Mouse (Mus musculus) ovary, adult 18-20 months (tissue): ENCODE measurements around the gene Afap1l2.

Source experiments
- DNase-seq: peaks from one replicate; pipeline ENCODE4 v3.0.0; 2022; ENCODE audit warnings: low spot score, mixed read lengths

Afap1l2 gene

DNA sequence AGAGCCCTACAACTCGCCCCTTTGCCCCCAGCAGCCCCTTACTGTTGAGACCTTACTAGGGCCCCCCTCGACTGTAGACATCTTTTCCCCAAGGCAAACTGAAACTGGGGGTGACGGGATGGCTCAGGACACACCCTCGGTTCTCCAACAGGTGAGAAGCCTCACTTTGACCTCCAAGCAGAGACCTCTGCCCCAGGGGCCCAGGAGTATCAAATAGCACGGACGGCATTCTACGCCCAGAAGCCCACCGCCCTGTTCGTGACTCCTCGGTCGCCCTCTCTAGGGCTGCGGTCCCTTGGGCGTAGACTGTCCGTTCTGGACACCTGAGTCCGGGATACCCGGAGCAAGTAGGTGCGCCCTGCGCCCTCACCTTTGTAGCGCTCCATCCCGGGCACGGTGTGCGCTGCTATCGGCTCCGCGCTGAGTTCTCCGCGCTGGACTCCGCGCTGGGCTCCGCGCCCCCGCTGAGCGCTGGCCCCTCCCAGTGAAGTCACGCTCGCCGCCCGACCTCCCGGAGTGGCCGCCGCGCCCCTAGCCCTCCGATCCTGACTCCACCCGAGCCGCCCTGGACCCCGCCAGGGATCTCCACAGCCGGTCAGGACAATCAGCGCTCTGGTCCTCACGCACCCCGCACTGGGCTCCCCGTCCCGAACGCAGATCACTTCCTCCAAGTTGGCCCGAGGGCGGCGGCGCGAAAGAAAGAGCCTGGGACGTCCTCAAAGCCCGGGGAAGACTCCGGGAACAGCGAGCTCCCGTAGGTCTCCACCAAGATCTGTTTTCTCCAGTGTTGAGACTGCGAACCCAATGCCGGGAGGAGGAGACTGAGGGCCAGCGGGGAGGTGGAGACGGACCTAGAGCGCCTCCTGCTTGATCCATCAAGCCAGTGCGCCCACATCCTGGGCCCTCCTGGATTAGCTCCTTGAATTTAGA lies at the start of gene Afap1l2:
Gene Afap1l2, minus strand, starts transcription at position 448 of the 930 bp plus-strand sequence.
- peak; percentile 45 for DNase-seq

- DNase-seq, result no peak
These were observed 49.5 kb upstream of the Afap1l2 start for GRCm38 (mm10) chr19:57057568-57057967.

DNA sequence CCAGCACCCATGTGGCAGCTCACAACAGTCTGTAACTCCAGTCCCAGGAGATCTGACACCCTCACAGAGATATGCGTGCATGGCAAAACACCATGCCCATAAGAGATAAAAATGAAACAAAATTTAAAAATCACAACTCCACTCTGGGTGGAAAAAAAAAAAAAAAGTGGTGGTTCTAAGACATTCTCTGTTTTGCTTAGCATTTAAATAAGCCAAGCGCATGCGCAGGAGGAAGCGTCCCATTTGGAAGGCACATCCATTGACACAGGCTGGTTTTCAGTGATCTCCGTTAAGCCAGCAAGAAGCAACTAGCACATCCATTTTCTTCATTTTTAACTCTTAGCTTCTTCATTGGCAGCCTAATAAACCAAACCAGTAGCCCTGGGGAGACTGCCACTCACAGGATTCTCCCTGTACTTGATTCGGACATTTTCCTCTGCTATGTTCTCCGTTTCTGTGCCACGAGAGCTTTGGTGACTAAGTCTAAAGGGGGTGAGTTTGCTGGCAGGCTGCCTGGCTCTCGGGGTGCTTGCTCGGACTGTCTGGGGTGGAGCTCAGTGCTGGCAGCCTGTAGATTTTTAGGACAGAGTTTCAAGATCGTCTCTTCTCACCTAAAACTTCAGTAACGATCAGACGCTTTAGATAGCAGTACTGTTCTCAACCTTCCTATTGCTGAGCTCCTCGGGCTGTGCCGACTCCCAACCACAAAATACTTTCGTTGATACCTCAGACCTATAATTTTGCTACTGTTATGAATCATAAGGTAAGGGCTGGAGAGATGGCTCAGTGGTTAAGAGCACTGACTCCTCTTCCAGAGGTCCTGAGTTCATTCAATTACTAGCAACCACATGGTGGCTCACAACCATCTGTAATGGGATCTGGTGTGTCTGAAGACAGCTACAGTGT lies 47.4 kb upstream of the Afap1l2 start:
- no peak for DNase-seq

GRCm38 (mm10) chr19:57052959-57053358 lies 44.9 kb upstream of the Afap1l2 start:
- no peak for DNase-seq

DNA sequence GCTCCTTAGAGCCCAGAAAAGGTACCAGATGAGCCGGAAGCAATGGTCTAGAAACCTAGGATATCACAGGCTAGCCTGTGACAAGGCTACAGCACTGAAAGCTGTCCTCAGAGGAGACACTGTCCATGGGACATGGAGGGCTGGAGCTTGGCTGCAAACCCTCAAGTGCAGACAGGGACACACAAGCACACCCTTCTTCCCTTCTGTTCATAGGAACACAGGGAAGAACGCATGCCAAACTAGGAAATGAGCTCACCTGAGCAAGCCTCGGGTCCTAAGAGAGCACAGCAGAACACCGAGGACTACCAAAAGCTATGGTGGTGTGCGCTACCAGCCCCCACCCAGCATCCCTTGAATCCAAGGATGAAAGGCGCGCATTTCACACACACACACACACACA lies 44.0 kb upstream of the Afap1l2 start:
- DNase-seq, result no peak

- DNase-seq, result no peak
These were observed 41.6 kb upstream of the Afap1l2 start for GRCm38 (mm10) chr19:57049592-57050090.

- DNase-seq, result no peak
These were observed 39.8 kb upstream of the Afap1l2 start for GRCm38 (mm10) chr19:57047671-57048320.

GRCm38 (mm10) chr19:57039258-57039657 lies 31.2 kb upstream of the Afap1l2 start:
- DNase-seq, result no peak

DNA sequence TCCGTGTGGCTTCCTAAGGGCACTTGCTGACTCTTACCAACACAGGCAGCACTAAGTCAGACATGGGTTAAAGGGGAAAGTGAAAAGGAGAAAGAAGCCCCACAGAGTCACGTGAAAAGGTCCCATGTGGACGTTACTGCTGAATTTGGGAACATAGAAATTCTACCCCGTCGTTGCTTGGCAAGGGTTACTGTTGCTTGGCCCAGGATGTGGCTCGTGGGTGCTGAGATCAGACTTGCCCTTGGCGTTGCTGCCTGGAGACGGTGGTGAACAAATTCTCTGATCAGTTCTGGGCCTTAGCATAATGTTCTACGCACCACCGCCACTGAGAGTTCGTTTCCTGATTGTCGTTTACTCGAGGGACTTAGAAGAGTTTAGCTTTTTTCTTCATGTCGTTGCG lies 28.8 kb upstream of the Afap1l2 start:
- no peak for DNase-seq

DNA sequence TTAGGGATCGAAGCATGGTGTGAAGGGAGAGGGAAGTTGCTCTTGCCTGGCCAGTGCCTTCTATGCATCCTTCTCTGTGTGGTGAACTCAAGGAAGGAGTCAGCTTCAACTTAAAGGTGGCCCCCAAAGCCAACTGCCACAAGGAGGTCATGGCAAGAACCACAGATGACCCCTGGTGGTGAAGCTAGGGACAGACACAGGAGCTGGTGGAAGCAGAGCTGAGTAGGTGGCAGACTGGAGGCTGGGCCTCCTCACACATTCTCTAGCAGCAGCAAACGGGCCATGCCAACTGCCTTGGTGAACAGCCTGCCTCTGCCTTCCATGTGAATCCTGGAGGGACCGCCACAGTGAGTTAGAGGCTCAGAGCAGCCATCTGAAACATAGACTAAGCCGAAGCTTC lies 23.6 kb upstream of the Afap1l2 start:
- peak; percentile 37 for DNase-seq

- no peak for DNase-seq
These were observed 21.4 kb upstream of the Afap1l2 start for GRCm38 (mm10) chr19:57029461-57029860.

- DNase-seq, result no peak
These were observed 20.5 kb upstream of the Afap1l2 start for GRCm38 (mm10) chr19:57028327-57029179.

DNA sequence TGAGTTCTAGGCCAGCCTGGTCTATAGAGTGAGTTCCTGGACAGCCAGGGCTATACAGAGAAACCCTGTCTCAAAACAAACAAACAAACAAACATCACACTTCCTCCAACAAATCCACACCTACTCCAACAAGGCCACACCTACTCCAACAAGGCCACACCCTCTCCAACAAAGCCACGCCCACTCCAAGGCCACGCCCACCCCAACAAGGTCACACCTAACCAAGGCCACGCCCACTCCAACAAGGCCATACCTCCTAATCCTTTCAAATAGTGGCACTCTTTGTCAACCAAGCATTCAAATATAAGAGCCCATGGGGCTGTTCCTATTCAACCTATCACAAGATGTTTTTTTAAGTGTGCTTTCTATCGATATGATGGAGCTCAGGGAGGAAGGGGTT lies 18.5 kb upstream of the Afap1l2 start:
- DNase-seq, result no peak

GRCm38 (mm10) chr19:57017785-57018179 lies 9.8 kb upstream of the Afap1l2 start:
- DNase-seq, result no peak

GRCm38 (mm10) chr19:57016995-57017784 lies 9.2 kb upstream of the Afap1l2 start:
- DNase-seq, result no peak

GRCm38 (mm10) chr19:57014808-57015207 lies 6.8 kb upstream of the Afap1l2 start:
- DNase-seq, result no peak

DNA sequence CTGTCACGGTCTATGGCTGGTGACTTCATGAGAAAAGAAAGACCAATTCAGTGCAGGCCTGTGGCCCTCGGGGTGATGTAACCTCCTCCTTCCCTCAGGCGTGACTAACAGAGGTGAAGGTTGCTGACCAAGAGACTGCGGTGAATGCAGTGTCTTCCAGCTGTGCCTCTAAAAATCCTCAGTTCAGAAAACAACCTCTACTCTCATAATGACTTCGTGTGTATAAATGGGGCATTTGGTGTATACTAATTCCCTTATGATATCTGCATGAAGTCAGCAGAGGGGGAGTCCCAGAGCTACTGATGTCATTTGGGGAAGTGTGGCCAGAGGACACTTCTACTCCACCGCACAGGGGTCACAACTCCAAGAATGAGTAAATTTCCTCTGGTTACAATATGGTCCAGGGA lies 5.2 kb upstream of the Afap1l2 start:
- DNase-seq, result no peak

DNA sequence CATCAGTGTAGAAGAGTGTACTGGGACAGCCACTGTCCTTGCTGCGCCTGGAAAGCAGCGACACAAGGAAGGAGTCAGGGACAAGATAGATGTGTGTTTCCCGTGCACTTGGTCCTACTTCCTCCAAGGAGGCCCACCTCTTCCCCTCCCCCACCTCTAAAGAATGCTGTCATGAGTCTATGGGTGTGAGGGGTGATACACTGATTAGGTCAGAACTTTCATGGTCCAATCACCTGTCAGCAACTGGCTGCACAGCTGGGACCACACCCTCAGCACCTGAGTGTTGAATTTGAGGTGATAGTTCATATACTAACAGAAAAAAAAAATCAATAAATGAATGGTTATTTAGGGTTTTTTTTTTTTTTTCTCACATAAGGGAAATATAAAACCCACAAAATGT lies 4.0 kb upstream of the Afap1l2 start:
- DNase-seq, result no peak

DNA sequence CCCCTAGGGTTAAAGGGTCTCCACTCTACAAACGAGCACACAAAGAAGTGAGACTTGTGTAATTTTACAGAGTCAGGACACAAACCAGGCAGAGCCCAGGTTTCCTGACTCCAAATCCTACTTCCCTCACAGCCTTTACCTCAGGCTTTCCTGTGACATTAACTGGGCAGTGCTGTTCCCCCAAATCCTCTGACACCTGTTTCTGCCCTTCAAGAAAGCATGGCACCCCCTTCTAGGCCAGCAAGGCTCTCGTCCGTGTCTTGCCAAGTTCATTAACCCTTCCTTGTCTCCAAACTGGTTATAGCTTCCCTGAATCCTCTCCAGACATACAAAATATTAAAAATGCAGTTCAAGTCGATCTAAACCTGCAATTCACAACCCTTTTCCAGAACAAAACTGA lies 2.0 kb upstream of the Afap1l2 start:
- DNase-seq, result no peak

GRCm38 (mm10) chr19:57009653-57010052 lies 1.6 kb upstream of the Afap1l2 start:
- DNase-seq, result no peak
